Mouse (Mus musculus) limb, embryonic 15.5 days (tissue): ENCODE data around the gene Astn2. TPM values are rescaled to one million over a fixed set of nuclear protein-coding genes. Genes with fewer than 3 reads are reported as not detected.

Source experiments
- ATAC-seq: fragments of 200-750 bp; cut with Nextera tagmentation; 2 replicates; pipeline ENCODE4 v1.8.0; 2017; ENCODE audit warnings: low read depth, moderate TSS enrichment; ENCODE audit not compliant: insufficient number of reproducible peaks, low FRiP score, low TSS enrichment
- H3K27ac ChIP-seq: fragments of 300-500 bp; sonication (generic); 2 replicates; pipeline ENCODE4 v1.5.1; 2015; ENCODE audit warnings: moderate library complexity, mild to moderate bottlenecking, inconsistent platforms
- H3K27me3 ChIP-seq: fragments of 300-500 bp; sonication (generic); 2 replicates; pipeline ENCODE4 v1.6.1; 2015; ENCODE audit warnings: inconsistent platforms
- H3K36me3 ChIP-seq: fragments of 300-500 bp; sonication (generic); 2 replicates; pipeline ENCODE4 v1.6.1; 2015; ENCODE audit warnings: inconsistent platforms
- H3K4me1 ChIP-seq: fragments of 300-500 bp; sonication (generic); 2 replicates; pipeline ENCODE4 v1.6.1; 2015; ENCODE audit warnings: inconsistent platforms
- H3K4me2 ChIP-seq: fragments of 300-500 bp; sonication (generic); 2 replicates; pipeline ENCODE4 v1.6.1; 2015; ENCODE audit warnings: mild to moderate bottlenecking, inconsistent platforms
- H3K4me3 ChIP-seq: fragments of 300-500 bp; sonication (generic); 2 replicates; pipeline ENCODE4 v1.5.1; 2015; ENCODE audit warnings: mild to moderate bottlenecking, inconsistent platforms
- H3K9ac ChIP-seq: fragments of 300-500 bp; sonication (generic); 2 replicates; pipeline ENCODE4 v1.6.1; 2015; ENCODE audit warnings: inconsistent platforms
- H3K9me3 ChIP-seq: fragments of 300-500 bp; sonication (generic); 2 replicates; pipeline ENCODE4 v1.6.1; 2016; ENCODE audit warnings: inconsistent platforms
- WGBS: fragments of 180-500 bp; shearing (Covaris S2); methylation state at CpG from one replicate; pipeline ENCODE4 v1.1.7; 2015; 5-methylcytosine and 5-hydroxymethylcytosine counted together
- polyA plus RNA-seq: library from polyadenylated mRNA; unstranded; fragments of >200 nt; fragmentation: Nextera tagmentation; extraction: Ambion mirVana; gene quantifications from 2 replicates; pipeline ENCODE4 v1.2.1, GENCODE M21; 2015

The Astn2 gene
- polyA plus RNA-seq, 1 experiment from 2014 or later = 1.5 TPM

DNA sequence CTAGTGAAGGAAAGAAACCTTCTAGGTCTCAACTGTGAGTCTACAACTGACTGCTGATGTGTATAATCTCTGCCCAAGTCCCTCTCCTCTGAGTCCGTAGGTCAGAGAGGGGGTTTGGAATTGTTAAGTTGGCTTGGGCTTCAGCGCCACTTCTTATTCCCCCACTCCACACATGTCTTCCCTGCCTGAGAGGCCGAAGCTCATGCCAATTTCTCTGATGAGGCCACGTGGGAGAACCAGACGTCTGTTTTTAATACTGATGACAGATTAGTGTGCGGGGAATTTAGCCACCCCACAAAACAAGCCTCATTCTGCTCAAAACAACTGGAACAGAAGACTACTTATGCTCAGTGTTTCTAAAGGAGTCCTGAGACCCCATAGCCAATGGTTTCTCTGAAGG lies 872.8 kb downstream of the Astn2 start:
- no peak for ATAC-seq
- H3K9me3 ChIP-seq = no peaks in the 10 kb centered on the region
- H3K36me3 ChIP-seq = no peaks in the 10 kb centered on the region
- no peak overlapping the region for H3K4me3 ChIP-seq
- H3K4me1 ChIP-seq = peaks cover 6% of the 10 kb centered on the region; the same call in 1 of the 2 replicates
- no peak overlapping the region for H3K4me2 ChIP-seq
- no peak overlapping the region for H3K9ac ChIP-seq
- WGBS = 22% methylated on average over 6 of the region's 6 CpGs
- no peaks in the 10 kb centered on the region for H3K27me3 ChIP-seq
- H3K27ac ChIP-seq = no peak overlapping the region; the same call in 1 of the 2 replicates

GRCm38 (mm10) chr4:65530901-65531300 lies 873.5 kb downstream of the Astn2 start:
- Histone ChIP-seq H3K4me3 (no peak overlapping the region), H3K4me2 (no peak overlapping the region), H3K27me3 (no peaks in the 10 kb centered on the region), H3K9ac (no peak overlapping the region), H3K27ac (no peak overlapping the region; the same call in 1 of the 2 replicates), H3K36me3 (no peaks in the 10 kb centered on the region), H3K9me3 (no peaks in the 10 kb centered on the region), H3K4me1 (peaks cover 6% of the 10 kb centered on the region; the same call in 1 of the 2 replicates)
- no peak for ATAC-seq
- WGBS = 55% methylated on average over 2 of the region's 2 CpGs

DNA sequence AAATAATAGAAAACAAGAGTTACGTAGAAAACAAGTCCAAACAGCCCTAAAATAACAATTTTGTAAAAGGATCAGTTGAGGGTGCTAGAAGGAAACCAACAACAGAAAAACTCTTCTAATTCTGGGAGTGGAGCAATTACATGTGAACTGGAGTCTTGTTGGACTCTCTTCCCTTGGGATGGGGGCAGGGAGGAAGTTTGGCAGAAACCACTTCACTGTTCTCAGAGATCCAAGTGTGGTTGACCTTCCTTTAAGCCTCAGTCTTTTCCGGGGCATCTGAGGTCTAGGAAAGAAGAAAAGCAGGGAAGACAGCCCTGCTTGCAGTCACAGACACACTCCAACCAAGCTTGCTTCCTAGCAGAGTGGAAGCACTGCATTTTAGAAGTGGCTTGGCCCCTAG lies 896.3 kb downstream of the Astn2 start:
- Histone ChIP-seq H3K4me3 (no peak overlapping the region), H3K4me1 (no peaks in the 10 kb centered on the region), H3K27me3 (no peaks in the 10 kb centered on the region), H3K27ac (0 out of 2 replicates have a peak overlapping the region, but pooled peaks have one; percentile 5), H3K9ac (no peak overlapping the region), H3K9me3 (no peaks in the 10 kb centered on the region), H3K36me3 (no peaks in the 10 kb centered on the region), H3K4me2 (no peak overlapping the region)
- 27% methylated on average over 2 of the region's 2 CpGs for WGBS
- ATAC-seq = no peak

DNA sequence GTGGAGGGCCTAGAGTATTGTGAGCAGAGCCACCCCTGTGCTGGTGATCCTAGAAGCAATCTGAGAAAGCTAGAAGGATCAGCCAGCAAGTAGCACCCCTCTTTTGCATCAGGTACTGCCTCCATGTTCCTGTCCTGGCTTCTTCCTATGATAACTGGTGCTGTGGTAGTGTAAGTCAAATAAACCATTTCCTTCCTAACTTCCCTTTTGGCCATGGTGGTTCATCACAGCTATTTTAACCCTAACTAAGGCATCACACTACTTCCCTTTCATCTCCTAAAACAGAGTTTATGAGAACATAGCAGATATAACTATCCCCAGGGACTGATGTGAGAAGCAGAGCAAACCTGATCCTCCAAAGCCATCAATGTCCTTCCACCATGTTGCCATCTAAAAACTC lies 897.5 kb downstream of the Astn2 start:
- no peak overlapping the region for H3K9ac ChIP-seq
- no peak overlapping the region for H3K4me2 ChIP-seq
- H3K4me3 ChIP-seq = no peak overlapping the region
- H3K4me1 ChIP-seq = no peaks in the 10 kb centered on the region
- H3K36me3 ChIP-seq = no peaks in the 10 kb centered on the region
- H3K27me3 ChIP-seq = no peaks in the 10 kb centered on the region
- no peak overlapping the region for H3K27ac ChIP-seq
- no peaks in the 10 kb centered on the region for H3K9me3 ChIP-seq
- ATAC-seq = no peak

GRCm38 (mm10) chr4:65496463-65496834 lies 908.0 kb downstream of the Astn2 start:
- WGBS = 2% methylated on average over 3 of the region's 3 CpGs
- Histone ChIP-seq H3K9ac (no peak overlapping the region), H3K27me3 (no peaks in the 10 kb centered on the region), H3K27ac (no peak overlapping the region), H3K9me3 (no peaks in the 10 kb centered on the region), H3K4me2 (no peak overlapping the region), H3K4me3 (no peak overlapping the region), H3K36me3 (no peaks in the 10 kb centered on the region), H3K4me1 (peaks cover 8% of the 10 kb centered on the region; the same call in 1 of the 2 replicates)
- ATAC-seq = peak; percentile 84

- no peaks in the 10 kb centered on the region for H3K9me3 ChIP-seq
- no peak overlapping the region for H3K27ac ChIP-seq
- no peaks in the 10 kb centered on the region for H3K36me3 ChIP-seq
- H3K4me3 ChIP-seq = no peak overlapping the region
- H3K4me2 ChIP-seq = no peak overlapping the region
- H3K9ac ChIP-seq = no peak overlapping the region
- peaks cover 8% of the 10 kb centered on the region; the same call in 1 of the 2 replicates for H3K4me1 ChIP-seq
- H3K27me3 ChIP-seq = no peaks in the 10 kb centered on the region
- 71% methylated on average over 6 of the region's 6 CpGs for WGBS
- no peak for ATAC-seq
These were observed 908.5 kb downstream of the Astn2 start for GRCm38 (mm10) chr4:65495705-65496462.

GRCm38 (mm10) chr4:65491541-65491940 lies 912.9 kb downstream of the Astn2 start:
- peaks cover 7% of the 10 kb centered on the region; the same call in 1 of the 2 replicates for H3K4me1 ChIP-seq
- H3K4me2 ChIP-seq = no peak overlapping the region
- H3K36me3 ChIP-seq = no peaks in the 10 kb centered on the region
- no peak overlapping the region for H3K4me3 ChIP-seq
- no peaks in the 10 kb centered on the region for H3K27me3 ChIP-seq
- H3K9me3 ChIP-seq = no peaks in the 10 kb centered on the region
- 66% methylated on average over 2 of the region's 2 CpGs for WGBS
- ATAC-seq = no peak
- no peak overlapping the region for H3K27ac ChIP-seq
- H3K9ac ChIP-seq = no peak overlapping the region

GRCm38 (mm10) chr4:65489711-65490110 lies 914.7 kb downstream of the Astn2 start:
- H3K4me2 ChIP-seq = no peak overlapping the region
- no peak overlapping the region for H3K9ac ChIP-seq
- H3K27ac ChIP-seq = no peak overlapping the region
- 61% methylated on average over 3 of the region's 3 CpGs for WGBS
- H3K9me3 ChIP-seq = no peaks in the 10 kb centered on the region
- no peaks in the 10 kb centered on the region for H3K4me1 ChIP-seq
- no peak overlapping the region for H3K4me3 ChIP-seq
- no peaks in the 10 kb centered on the region for H3K36me3 ChIP-seq
- H3K27me3 ChIP-seq = no peaks in the 10 kb centered on the region
- ATAC-seq = no peak

GRCm38 (mm10) chr4:65481632-65482031 lies 922.8 kb downstream of the Astn2 start:
- Histone ChIP-seq H3K27ac (no peak overlapping the region), H3K4me2 (no peak overlapping the region), H3K9me3 (no peaks in the 10 kb centered on the region), H3K4me3 (no peak overlapping the region), H3K27me3 (no peaks in the 10 kb centered on the region), H3K36me3 (no peaks in the 10 kb centered on the region), H3K9ac (no peak overlapping the region), H3K4me1 (peaks cover 2% of the 10 kb centered on the region; the same call in 1 of the 2 replicates)
- WGBS = 66% methylated on average over 5 of the region's 5 CpGs
- no peak for ATAC-seq

DNA sequence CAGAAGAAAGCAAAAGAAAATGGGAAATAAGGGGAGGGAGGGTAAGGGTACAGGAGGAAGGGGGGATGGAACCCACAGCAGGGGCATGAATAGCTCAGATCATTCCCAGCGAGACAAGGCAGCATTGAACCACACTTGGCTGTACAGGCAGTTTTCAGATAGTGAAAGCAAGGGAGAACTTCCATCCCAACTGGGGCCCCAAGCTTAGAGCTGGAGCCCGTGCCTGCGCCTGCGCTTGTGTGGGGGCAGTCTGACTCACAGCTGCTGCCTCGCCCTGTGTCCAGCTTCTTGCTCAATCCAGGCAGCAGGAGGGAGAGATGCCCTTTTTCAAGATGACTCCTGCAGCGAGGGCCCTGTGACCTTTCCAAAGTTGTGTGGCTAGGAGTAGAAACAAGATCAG lies 927.3 kb downstream of the Astn2 start:
- Histone ChIP-seq H3K4me1 (peaks cover 8% of the 10 kb centered on the region; the same call in 1 of the 2 replicates), H3K36me3 (no peaks in the 10 kb centered on the region), H3K27me3 (no peaks in the 10 kb centered on the region), H3K4me3 (no peak overlapping the region), H3K9me3 (no peaks in the 10 kb centered on the region), H3K27ac (no peak overlapping the region), H3K4me2 (no peak overlapping the region), H3K9ac (no peak overlapping the region)
- ATAC-seq = no peak; the same call in 1 of the 2 replicates
- 44% methylated on average over 6 of the region's 6 CpGs for WGBS

DNA sequence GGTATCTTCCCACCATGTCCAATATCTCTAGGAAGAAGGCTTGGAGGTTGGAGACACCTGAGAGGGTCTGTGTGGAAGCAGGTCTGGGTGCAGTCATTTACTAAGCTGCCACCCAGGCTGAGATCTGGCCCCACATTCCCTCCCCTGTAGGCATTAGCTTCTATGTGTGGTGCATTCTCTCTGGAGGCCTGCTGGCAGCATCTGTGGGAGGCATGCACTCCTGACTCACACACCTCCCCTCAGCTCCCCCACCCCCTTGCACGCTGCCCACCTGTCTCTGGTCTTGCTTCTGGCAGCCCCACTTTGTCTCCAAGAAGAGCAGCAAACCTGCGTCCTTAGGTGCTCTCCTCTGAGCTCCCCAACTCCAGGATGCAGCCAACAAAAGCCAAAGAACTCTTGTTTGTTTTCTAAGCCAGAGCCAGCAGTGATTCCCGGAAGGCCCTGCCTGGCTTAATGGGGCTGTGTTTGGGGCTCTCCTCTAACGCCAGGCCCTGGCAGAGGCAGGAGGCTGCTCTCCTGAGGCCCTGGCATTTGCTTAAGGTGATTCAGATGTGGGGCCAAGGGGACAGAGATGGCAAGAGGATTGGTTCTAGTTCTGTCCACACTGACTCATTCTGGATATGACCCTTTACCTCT lies 928.4 kb downstream of the Astn2 start:
- Histone ChIP-seq H3K9ac (no peak overlapping the region), H3K27me3 (no peaks in the 10 kb centered on the region), H3K4me3 (no peak overlapping the region), H3K9me3 (no peaks in the 10 kb centered on the region), H3K36me3 (no peaks in the 10 kb centered on the region), H3K4me2 (no peak overlapping the region), H3K4me1 (0 out of 2 replicates have a peak, but pooled peaks cover 6% of the 10 kb centered on the region), H3K27ac (no peak overlapping the region)
- WGBS = 49% methylated on average over 4 of the region's 4 CpGs
- no peak for ATAC-seq

DNA sequence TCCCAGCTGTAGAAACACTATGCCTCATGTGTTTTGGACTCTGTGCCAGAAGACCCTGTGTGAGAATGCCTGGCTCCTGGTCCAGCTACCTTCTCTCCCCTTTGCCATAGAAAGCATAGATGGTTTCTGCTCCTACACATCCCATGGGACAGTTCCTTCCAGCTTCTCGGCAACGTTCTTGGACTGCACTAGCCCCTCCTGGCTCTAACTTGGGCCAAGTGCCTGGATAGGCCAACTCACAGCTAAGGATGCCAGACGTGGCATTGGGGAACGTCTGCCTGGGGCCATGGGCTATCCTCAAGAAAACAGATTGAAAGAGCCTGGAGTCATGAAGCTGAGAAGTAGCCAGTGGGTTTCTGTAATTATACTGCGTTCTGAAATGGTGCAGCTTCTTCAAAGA lies 931.3 kb downstream of the Astn2 start:
- ATAC-seq = no peak

More for the DNA sequence above, 931.3 kb downstream of the Astn2 start:
- H3K27ac ChIP-seq = no peak overlapping the region
- no peak overlapping the region for H3K4me3 ChIP-seq
- H3K9ac ChIP-seq = no peak overlapping the region
- H3K27me3 ChIP-seq = no peaks in the 10 kb centered on the region
- no peaks in the 10 kb centered on the region for H3K9me3 ChIP-seq
- no peaks in the 10 kb centered on the region for H3K36me3 ChIP-seq
- 49% methylated on average over 5 of the region's 5 CpGs for WGBS
- H3K4me2 ChIP-seq = no peak overlapping the region
- H3K4me1 ChIP-seq = 0 out of 2 replicates have a peak, but pooled peaks cover 6% of the 10 kb centered on the region
